Mouse (Mus musculus) lung, embryonic 16.5 days (tissue): ENCODE measurements at regions not wholly inside any gene's neighbourhood (a gene's known extent, or its start where the extent isn't known, plus 50 kb on each side); places are given as distances from the start of the nearest gene placed in this dataset.
A peak's percentile ranks its signal among the peaks of the same experiment; 100 is the strongest.

Experiments
- ATAC-seq: fragments of 200-750 bp; cut with Nextera tagmentation; 2 replicates; pipeline ENCODE4 v1.8.0; 2017; ENCODE audit warnings: low read depth, mild to moderate bottlenecking, moderate library complexity
- H3K27ac ChIP-seq: fragments of 300-500 bp; sonication (generic); 2 replicates; pipeline ENCODE4 v1.5.1; 2014; ENCODE audit warnings: mild to moderate bottlenecking, control low read depth, low read length
- H3K27me3 ChIP-seq: fragments of 300-500 bp; sonication (generic); 2 replicates; pipeline ENCODE4 v1.6.1; 2014; ENCODE audit warnings: low read depth, low read length, mixed read lengths; ENCODE audit not compliant: control insufficient read depth, insufficient read depth
- H3K36me3 ChIP-seq: fragments of 300-500 bp; sonication (generic); 2 replicates; pipeline ENCODE4 v1.6.1; 2014; ENCODE audit warnings: low read length; ENCODE audit not compliant: control insufficient read depth, insufficient read depth
- H3K4me1 ChIP-seq: fragments of 300-500 bp; sonication (generic); replicated peaks from 2 replicates; pipeline ENCODE4 v1.6.1; 2014; ENCODE audit warnings: low read length, mixed read lengths; ENCODE audit not compliant: control insufficient read depth, insufficient read depth
- H3K4me2 ChIP-seq: fragments of 300-500 bp; sonication (generic); 2 replicates; pipeline ENCODE4 v1.6.1; 2014; ENCODE audit warnings: low read depth, low read length, control low read depth
- H3K4me3 ChIP-seq: fragments of 300-500 bp; sonication (generic); 2 replicates; pipeline ENCODE4 v1.5.1; 2014; ENCODE audit warnings: mild to moderate bottlenecking, low read length, control low read depth
- H3K9ac ChIP-seq: fragments of 300-500 bp; sonication (generic); 2 replicates; pipeline ENCODE4 v1.6.1; 2014; ENCODE audit warnings: low read length, control low read depth
- H3K9me3 ChIP-seq: fragments of 300-500 bp; sonication (generic); 2 replicates; pipeline ENCODE4 v1.6.1; 2016; ENCODE audit warnings: low read length; ENCODE audit not compliant: control insufficient read depth
- WGBS: fragments of 180-500 bp; shearing (Covaris S2); extraction: QIAGEN DNeasy Blood & Tissue Kit; methylation state at CpG from one replicate; pipeline ENCODE4 v1.1.7; 2014; 5-methylcytosine and 5-hydroxymethylcytosine counted together

- Histone ChIP-seq H3K27ac (no peak overlapping the region), H3K4me1 (no peaks in the 10 kb centered on the region), H3K4me2 (no peak overlapping the region), H3K36me3 (no peaks in the 10 kb centered on the region), H3K9ac (no peak overlapping the region), H3K4me3 (no peak overlapping the region), H3K27me3 (no peaks in the 10 kb centered on the region), H3K9me3 (no peaks in the 10 kb centered on the region)
- ATAC-seq: peak; percentile 79
- WGBS: 22% methylated on average over 1 of the region's 1 CpGs
Measured at GRCm38 (mm10) chr15:40340269-40340668, 206.1 kb downstream of the 9330182O14Rik start.

- no peak overlapping the region for H3K27ac ChIP-seq
- H3K4me3 ChIP-seq: no peak overlapping the region
- H3K9me3 ChIP-seq: no peaks in the 10 kb centered on the region
- no peaks in the 10 kb centered on the region for H3K36me3 ChIP-seq
- H3K4me1 ChIP-seq: 0 out of 2 replicates have a peak, but pooled peaks cover 3% of the 10 kb centered on the region
- H3K9ac ChIP-seq: no peak overlapping the region
- peak; percentile 56; the same call in 1 of the 2 replicates for ATAC-seq
- no peak overlapping the region for H3K4me2 ChIP-seq
- H3K27me3 ChIP-seq: no peaks in the 10 kb centered on the region
Measured at GRCm38 (mm10) chr15:40351473-40351872, 217.3 kb downstream of the 9330182O14Rik start.

- H3K36me3 ChIP-seq: no peaks in the 10 kb centered on the region
- no peak overlapping the region for H3K9ac ChIP-seq
- peaks cover 3% of the 10 kb centered on the region; the same call in 1 of the 2 replicates for H3K4me1 ChIP-seq
- H3K4me3 ChIP-seq: peak overlapping the region; percentile 30
- no peaks in the 10 kb centered on the region for H3K9me3 ChIP-seq
- peak; percentile 59 for ATAC-seq
- H3K4me2 ChIP-seq: peak overlapping the region; percentile 45
- 36% methylated on average over 10 of the region's 10 CpGs for WGBS
- H3K27ac ChIP-seq: no peak overlapping the region
- H3K27me3 ChIP-seq: no peaks in the 10 kb centered on the region
Measured at GRCm38 (mm10) chr15:40354802-40355487, 220.8 kb downstream of the 9330182O14Rik start.

GRCm38 (mm10) chr15:40356096-40356495 lies 221.9 kb downstream of the 9330182O14Rik start:
- H3K4me1 ChIP-seq: peaks cover 3% of the 10 kb centered on the region; the same call in 1 of the 2 replicates
- H3K9ac ChIP-seq: no peak overlapping the region
- H3K36me3 ChIP-seq: no peaks in the 10 kb centered on the region
- no peak overlapping the region for H3K4me2 ChIP-seq
- H3K4me3 ChIP-seq: no peak overlapping the region
- no peaks in the 10 kb centered on the region for H3K27me3 ChIP-seq
- no peak overlapping the region for H3K27ac ChIP-seq
- WGBS: 74% methylated on average over 3 of the region's 3 CpGs
- ATAC-seq: no peak
- H3K9me3 ChIP-seq: no peaks in the 10 kb centered on the region

- 0 out of 2 replicates have a peak overlapping the region, but pooled peaks have one; percentile 12 for H3K27ac ChIP-seq
Measured at GRCm38 (mm10) chr15:40358341-40358740, 224.2 kb downstream of the 9330182O14Rik start.

GRCm38 (mm10) chr15:40361849-40362533 lies 227.8 kb downstream of the 9330182O14Rik start:
- Histone ChIP-seq H3K9ac (no peak overlapping the region), H3K36me3 (no peaks in the 10 kb centered on the region), H3K27me3 (no peaks in the 10 kb centered on the region), H3K4me1 (peaks cover 12% of the 10 kb centered on the region), H3K4me2 (no peak overlapping the region), H3K27ac (no peak overlapping the region), H3K9me3 (no peaks in the 10 kb centered on the region), H3K4me3 (no peak overlapping the region)
- 91% methylated on average over 11 of the region's 11 CpGs for WGBS
- ATAC-seq: no peak

More at GRCm38 (mm10) chr15:40358341-40358740, 224.2 kb downstream of the 9330182O14Rik start:
- ATAC-seq: no peak
- no peak overlapping the region for H3K4me3 ChIP-seq
- no peaks in the 10 kb centered on the region for H3K9me3 ChIP-seq
- WGBS: 47% methylated on average over 2 of the region's 2 CpGs
- H3K4me1 ChIP-seq: peaks cover 3% of the 10 kb centered on the region; the same call in 1 of the 2 replicates
- H3K9ac ChIP-seq: no peak overlapping the region
- H3K4me2 ChIP-seq: no peak overlapping the region
- no peaks in the 10 kb centered on the region for H3K36me3 ChIP-seq
- H3K27me3 ChIP-seq: no peaks in the 10 kb centered on the region

GRCm38 (mm10) chr15:40364221-40364621 lies 230.1 kb downstream of the 9330182O14Rik start:
- peak overlapping the region; percentile 68 for H3K27ac ChIP-seq
- H3K4me2 ChIP-seq: no peak overlapping the region
- no peak overlapping the region for H3K9ac ChIP-seq
- peaks cover 12% of the 10 kb centered on the region for H3K4me1 ChIP-seq
- no peaks in the 10 kb centered on the region for H3K9me3 ChIP-seq
- H3K36me3 ChIP-seq: no peaks in the 10 kb centered on the region
- peak; percentile 91 for ATAC-seq
- WGBS: 24% methylated on average over 1 of the region's 1 CpGs
- H3K27me3 ChIP-seq: no peaks in the 10 kb centered on the region
- no peak overlapping the region for H3K4me3 ChIP-seq

GRCm38 (mm10) chr15:40365613-40366012 lies 231.4 kb downstream of the 9330182O14Rik start:
- Histone ChIP-seq H3K9ac (no peak overlapping the region), H3K4me2 (no peak overlapping the region), H3K27me3 (no peaks in the 10 kb centered on the region), H3K4me1 (peaks cover 12% of the 10 kb centered on the region), H3K9me3 (no peaks in the 10 kb centered on the region), H3K27ac (no peak overlapping the region), H3K4me3 (no peak overlapping the region), H3K36me3 (no peaks in the 10 kb centered on the region)
- ATAC-seq: no peak

- H3K9me3 ChIP-seq: no peaks in the 10 kb centered on the region
- H3K9ac ChIP-seq: no peak overlapping the region
- H3K27me3 ChIP-seq: no peaks in the 10 kb centered on the region
- 30% methylated on average over 1 of the region's 1 CpGs for WGBS
- H3K4me2 ChIP-seq: no peak overlapping the region
- no peak overlapping the region for H3K4me3 ChIP-seq
- no peak overlapping the region for H3K27ac ChIP-seq
- ATAC-seq: 0 out of 2 replicates have a peak, but pooled peaks have one; percentile 32
- H3K36me3 ChIP-seq: no peaks in the 10 kb centered on the region
- peaks cover 12% of the 10 kb centered on the region for H3K4me1 ChIP-seq
Measured at GRCm38 (mm10) chr15:40367026-40367425, 232.9 kb downstream of the 9330182O14Rik start.
